Mouse (Mus musculus): ENCODE measurements at regions not wholly inside any gene's neighbourhood (a gene's known extent, or its start where the extent isn't known, plus 50 kb on each side); places are given as distances from the start of the nearest gene placed in this dataset.

- no peaks in the 10 kb centered on the region for H3K27me3 ChIP-seq (replicated peaks)
- peaks cover 14% of the 10 kb centered on the region; the same call in 1 of the 2 replicates for H3K9me3 ChIP-seq
- H3K4me3 ChIP-seq (replicated peaks) = no peak overlapping the region
- no peaks in the 10 kb centered on the region for H3K36me3 ChIP-seq (replicated peaks; ENCODE audit: low read length)
- H3K4me1 ChIP-seq = no peaks in the 10 kb centered on the region
- TF ChIP-seq FLI1 (IDR thresholded peaks at IDR 0.05; ENCODE audit: low read length) (no peak), GATA1 (IDR thresholded peaks at IDR 0.05; ENCODE audit: borderline replicate concordance, low read length) (no peak)
Observed at GRCm38 (mm10) chr1:35562786-35563185, 505.4 kb upstream of the Hs6st1 start.

- TF ChIP-seq FLI1 (IDR thresholded peaks at IDR 0.05; ENCODE audit: low read length) (no peak), GATA1 (IDR thresholded peaks at IDR 0.05; ENCODE audit: borderline replicate concordance, low read length) (no peak)
- Histone ChIP-seq H3K27me3 (replicated peaks) (no peaks in the 10 kb centered on the region), H3K9me3 (peaks cover 26% of the 10 kb centered on the region; the same call in 1 of the 2 replicates), H3K4me3 (replicated peaks) (no peak overlapping the region), H3K4me1 (no peaks in the 10 kb centered on the region), H3K36me3 (replicated peaks; ENCODE audit: low read length) (no peaks in the 10 kb centered on the region)
Observed at GRCm38 (mm10) chr1:35575203-35575602, 493.0 kb upstream of the Hs6st1 start.

- Histone ChIP-seq H3K4me1 (no peaks in the 10 kb centered on the region), H3K4me3 (replicated peaks) (no peak overlapping the region), H3K27me3 (replicated peaks) (no peaks in the 10 kb centered on the region), H3K36me3 (replicated peaks; ENCODE audit: low read length) (no peaks in the 10 kb centered on the region), H3K9me3 (peaks cover 14% of the 10 kb centered on the region; the same call in 1 of the 2 replicates)
- TF ChIP-seq GATA1 (IDR thresholded peaks at IDR 0.05; ENCODE audit: borderline replicate concordance, low read length) (no peak), FLI1 (IDR thresholded peaks at IDR 0.05; ENCODE audit: low read length) (no peak)
Observed at GRCm38 (mm10) chr1:35579392-35579791, 488.8 kb upstream of the Hs6st1 start.

GRCm38 (mm10) chr1:35579992-35580391 lies 488.2 kb upstream of the Hs6st1 start:
- peaks cover 14% of the 10 kb centered on the region; the same call in 1 of the 2 replicates for H3K9me3 ChIP-seq
- H3K4me1 ChIP-seq = no peaks in the 10 kb centered on the region
- no peaks in the 10 kb centered on the region for H3K27me3 ChIP-seq (replicated peaks)
- no peaks in the 10 kb centered on the region for H3K36me3 ChIP-seq (replicated peaks; ENCODE audit: low read length)
- no peak overlapping the region for H3K4me3 ChIP-seq (replicated peaks)
- TF ChIP-seq FLI1 (IDR thresholded peaks at IDR 0.05; ENCODE audit: low read length) (no peak), GATA1 (IDR thresholded peaks at IDR 0.05; ENCODE audit: borderline replicate concordance, low read length) (no peak)

- no peak for TF ChIP-seq GATA1 (IDR thresholded peaks at IDR 0.05; ENCODE audit: borderline replicate concordance, low read length)
- TF ChIP-seq FLI1 (IDR thresholded peaks at IDR 0.05; ENCODE audit: low read length) = no peak
- no peaks in the 10 kb centered on the region for H3K36me3 ChIP-seq (replicated peaks; ENCODE audit: low read length)
- no peaks in the 10 kb centered on the region for H3K4me1 ChIP-seq
- H3K27me3 ChIP-seq (replicated peaks) = no peaks in the 10 kb centered on the region
- H3K9me3 ChIP-seq = peaks cover 14% of the 10 kb centered on the region; the same call in 1 of the 2 replicates
- no peak overlapping the region for H3K4me3 ChIP-seq (replicated peaks)
Observed at GRCm38 (mm10) chr1:35580474-35580873, 487.7 kb upstream of the Hs6st1 start.

GRCm38 (mm10) chr1:35587900-35588299 lies 480.3 kb upstream of the Hs6st1 start:
- Histone ChIP-seq H3K36me3 (replicated peaks; ENCODE audit: low read length) (no peaks in the 10 kb centered on the region), H3K9me3 (peaks cover 5% of the 10 kb centered on the region; the same call in 1 of the 2 replicates), H3K4me3 (replicated peaks) (no peak overlapping the region), H3K4me1 (no peaks in the 10 kb centered on the region), H3K27me3 (replicated peaks) (no peaks in the 10 kb centered on the region)
- no peak for TF ChIP-seq GATA1 (IDR thresholded peaks at IDR 0.05; ENCODE audit: borderline replicate concordance, low read length)
- TF ChIP-seq FLI1 (IDR thresholded peaks at IDR 0.05; ENCODE audit: low read length) = no peak

GRCm38 (mm10) chr1:35588939-35589338 lies 479.3 kb upstream of the Hs6st1 start:
- no peak overlapping the region for H3K4me3 ChIP-seq (replicated peaks)
- TF ChIP-seq GATA1 (IDR thresholded peaks at IDR 0.05; ENCODE audit: borderline replicate concordance, low read length) (no peak), FLI1 (IDR thresholded peaks at IDR 0.05; ENCODE audit: low read length) (no peak)
- H3K9me3 ChIP-seq = peaks cover 5% of the 10 kb centered on the region; the same call in 1 of the 2 replicates
- H3K27me3 ChIP-seq (replicated peaks) = no peaks in the 10 kb centered on the region
- H3K36me3 ChIP-seq (replicated peaks; ENCODE audit: low read length) = no peaks in the 10 kb centered on the region
- no peaks in the 10 kb centered on the region for H3K4me1 ChIP-seq

GRCm38 (mm10) chr1:35600847-35601246 lies 467.4 kb upstream of the Hs6st1 start:
- H3K9me3 ChIP-seq = 0 out of 2 replicates have a peak, but pooled peaks cover 4% of the 10 kb centered on the region
- TF ChIP-seq GATA1 (IDR thresholded peaks at IDR 0.05; ENCODE audit: borderline replicate concordance, low read length) = no peak
- TF ChIP-seq FLI1 (IDR thresholded peaks at IDR 0.05; ENCODE audit: low read length) = no peak
- H3K36me3 ChIP-seq (replicated peaks; ENCODE audit: low read length) = no peaks in the 10 kb centered on the region
- no peak overlapping the region for H3K4me3 ChIP-seq (replicated peaks)
- H3K4me1 ChIP-seq = no peaks in the 10 kb centered on the region
- no peaks in the 10 kb centered on the region for H3K27me3 ChIP-seq (replicated peaks)

GRCm38 (mm10) chr1:35615131-35615530 lies 453.1 kb upstream of the Hs6st1 start:
- H3K27me3 ChIP-seq (replicated peaks) = no peaks in the 10 kb centered on the region
- H3K4me1 ChIP-seq = no peaks in the 10 kb centered on the region
- no peaks in the 10 kb centered on the region for H3K9me3 ChIP-seq
- TF ChIP-seq GATA1 (IDR thresholded peaks at IDR 0.05; ENCODE audit: borderline replicate concordance, low read length) (no peak), FLI1 (IDR thresholded peaks at IDR 0.05; ENCODE audit: low read length) (no peak)
- H3K36me3 ChIP-seq (replicated peaks; ENCODE audit: low read length) = no peaks in the 10 kb centered on the region
- H3K4me3 ChIP-seq (replicated peaks) = no peak overlapping the region

GRCm38 (mm10) chr1:35619476-35619875 lies 448.7 kb upstream of the Hs6st1 start:
- Histone ChIP-seq H3K36me3 (replicated peaks; ENCODE audit: low read length) (no peaks in the 10 kb centered on the region), H3K27me3 (replicated peaks) (no peaks in the 10 kb centered on the region), H3K4me3 (replicated peaks) (no peak overlapping the region), H3K4me1 (no peaks in the 10 kb centered on the region), H3K9me3 (peaks cover 11% of the 10 kb centered on the region)
- TF ChIP-seq FLI1 (IDR thresholded peaks at IDR 0.05; ENCODE audit: low read length) = no peak
- TF ChIP-seq GATA1 (IDR thresholded peaks at IDR 0.05; ENCODE audit: borderline replicate concordance, low read length) = no peak

GRCm38 (mm10) chr1:35642595-35642994 lies 425.6 kb upstream of the Hs6st1 start:
- Histone ChIP-seq H3K4me3 (replicated peaks) (no peak overlapping the region), H3K9me3 (no peaks in the 10 kb centered on the region; the same call in 1 of the 2 replicates), H3K27me3 (replicated peaks) (no peaks in the 10 kb centered on the region), H3K36me3 (replicated peaks; ENCODE audit: low read length) (no peaks in the 10 kb centered on the region), H3K4me1 (no peaks in the 10 kb centered on the region)
- TF ChIP-seq GATA1 (IDR thresholded peaks at IDR 0.05; ENCODE audit: borderline replicate concordance, low read length) = no peak
- TF ChIP-seq FLI1 (IDR thresholded peaks at IDR 0.05; ENCODE audit: low read length) = no peak

Data from megakaryocyte, embryonic 14.5 days (primary cell).